Mouse (Mus musculus) cerebellum, postnatal 36 days (tissue): Measurements from ENCODE around the gene Phox2b.

Experiments used
- DNase-seq, 2 experiments: peaks; one replicate each; pipeline ENCODE4 v3.0.0; 2021 to 2022; ENCODE audit warnings: mixed read lengths in 2 of 2

Gene Phox2b

DNA sequence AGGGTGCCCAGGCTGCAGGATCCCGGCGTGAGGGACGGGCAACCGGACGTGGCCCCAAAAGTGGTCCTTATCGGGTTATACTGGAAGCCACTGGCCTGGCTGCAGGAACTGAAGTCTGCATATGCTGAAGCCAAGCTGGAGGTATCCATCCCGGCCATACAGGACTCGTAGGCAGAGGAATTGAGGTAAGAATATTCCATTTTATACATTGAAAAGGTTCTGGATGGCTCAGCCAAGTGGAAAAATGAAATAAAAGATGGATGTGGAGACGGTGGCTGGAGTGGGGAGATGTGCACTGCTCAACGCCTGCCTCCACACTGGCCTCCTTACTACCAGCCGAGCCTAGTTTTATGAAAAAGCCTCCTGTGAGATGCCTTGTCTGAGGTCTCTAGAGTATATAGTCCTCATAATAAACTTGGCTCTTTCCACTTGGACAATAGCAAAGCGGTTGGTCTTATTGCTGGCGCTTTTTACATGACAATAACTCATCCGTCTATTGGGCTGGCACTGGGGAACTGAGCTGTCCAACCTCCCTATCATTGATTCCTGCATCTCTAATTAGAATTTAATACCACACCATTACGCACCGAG lies at the start of gene Phox2b:
TSS of gene Phox2b (minus strand) at position 569 of the 591 bp plus-strand sequence.
- DNase-seq: peak in 1 of 2 experiments; percentile 5

- DNase-seq: no peak
Measured at GRCm38 (mm10) chr5:67142622-67143021, 43.5 kb upstream of the Phox2b start.

- no peak for DNase-seq
Measured at GRCm38 (mm10) chr5:67139052-67140015, 40.2 kb upstream of the Phox2b start.

- DNase-seq: no peak
Measured at GRCm38 (mm10) chr5:67138643-67139042, 39.5 kb upstream of the Phox2b start.

GRCm38 (mm10) chr5:67134698-67135097 lies 35.6 kb upstream of the Phox2b start:
- no peak for DNase-seq

- no peak for DNase-seq
Measured at GRCm38 (mm10) chr5:67131671-67132070, 32.6 kb upstream of the Phox2b start.

DNA sequence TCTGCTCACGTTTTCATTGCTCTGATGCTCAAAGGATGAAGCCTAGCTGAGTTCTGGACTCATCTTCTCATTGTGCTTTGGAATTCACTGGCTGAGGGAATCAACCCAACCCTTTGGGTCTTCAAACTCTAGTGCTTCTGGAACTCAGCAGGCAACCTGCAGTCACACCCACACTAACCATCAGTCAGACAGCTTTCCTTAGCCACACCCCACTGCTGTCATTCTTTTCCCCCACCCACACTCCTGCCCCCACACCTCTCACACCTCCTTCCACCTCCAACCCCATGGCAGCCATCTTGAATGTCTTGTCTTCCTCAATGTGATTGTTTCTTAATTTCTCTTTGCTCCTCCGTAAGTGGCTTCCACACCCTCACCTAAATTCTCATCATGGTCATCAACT lies 7.2 kb upstream of the Phox2b start:
- no peak for DNase-seq

GRCm38 (mm10) chr5:67103016-67103415 lies 3.9 kb upstream of the Phox2b start:
- DNase-seq: no peak

- no peak for DNase-seq
Measured at GRCm38 (mm10) chr5:67101793-67102600, 2.9 kb upstream of the Phox2b start.

GRCm38 (mm10) chr5:67101395-67101760 lies 2.3 kb upstream of the Phox2b start:
- DNase-seq: no peak

DNA sequence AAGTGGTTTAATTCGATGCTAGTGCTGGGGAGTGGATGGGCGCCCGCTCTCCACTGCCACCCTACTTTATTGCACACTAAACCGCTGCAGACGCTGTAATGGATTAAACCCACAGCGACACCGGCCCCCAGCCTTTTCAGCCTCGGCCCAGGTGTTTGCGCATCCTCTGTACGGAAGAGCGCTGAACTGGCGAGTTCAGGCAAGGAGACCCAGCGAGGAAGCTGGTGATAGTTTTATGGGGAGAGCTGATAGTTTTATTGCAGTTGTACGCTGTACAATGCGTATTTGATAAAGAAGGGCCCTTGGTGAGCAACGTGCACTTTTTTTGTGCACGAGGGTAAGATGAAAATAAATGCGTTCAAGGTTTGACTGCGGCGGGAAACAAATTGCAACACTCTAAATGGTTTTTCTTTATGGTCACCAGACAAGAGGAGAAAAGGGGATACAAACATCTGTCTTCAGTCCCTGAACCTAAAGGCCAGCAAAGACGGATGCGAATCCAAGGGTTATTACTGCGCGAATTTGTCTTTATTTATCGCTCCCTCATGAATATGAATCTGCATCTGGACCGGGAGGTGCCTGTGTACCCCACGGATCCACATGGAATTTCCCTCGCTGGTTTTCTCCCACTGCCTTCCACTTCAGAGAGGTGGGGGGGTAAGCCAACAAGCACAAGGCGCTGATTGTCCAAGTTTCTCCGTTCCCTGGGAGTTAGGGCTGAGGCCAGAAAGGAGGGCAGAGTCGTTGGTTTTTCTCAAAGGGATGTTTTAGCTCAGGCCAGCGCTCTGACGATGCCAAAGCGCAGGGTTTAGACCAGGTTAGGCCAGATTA lies 1.7 kb upstream of the Phox2b start:
- DNase-seq: no peak

- DNase-seq: peak in 1 of 2 experiments; percentile 23
Measured at GRCm38 (mm10) chr5:67099393-67100271, 531 bp upstream of the Phox2b start.

GRCm38 (mm10) chr5:67098051-67098732 lies 909 bp downstream of the Phox2b start:
- no peak for DNase-seq

- peak in 1 of 2 experiments; percentile 17 for DNase-seq
Measured at GRCm38 (mm10) chr5:67097106-67098050, 1.7 kb downstream of the Phox2b start.

DNA sequence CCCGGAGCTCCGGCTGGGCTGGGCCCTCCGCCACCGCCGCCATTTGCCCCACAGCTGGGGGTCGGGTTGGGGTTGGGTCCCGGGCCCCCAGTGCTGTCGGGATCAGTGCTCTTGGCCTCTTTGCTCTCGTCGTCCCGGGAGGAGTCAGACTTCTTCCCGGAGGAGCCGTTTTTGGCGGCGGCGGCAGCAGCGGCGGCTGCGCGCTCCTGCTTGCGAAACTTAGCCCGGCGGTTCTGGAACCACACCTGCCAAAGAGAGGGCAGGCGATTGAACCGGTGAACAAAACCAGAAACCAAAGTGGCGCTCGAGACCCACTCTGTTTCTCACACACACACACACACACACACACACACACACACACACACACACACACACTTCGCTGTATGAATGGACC lies 2.7 kb downstream of the Phox2b start:
- peak in 1 of 2 experiments; percentile 5 for DNase-seq

DNA sequence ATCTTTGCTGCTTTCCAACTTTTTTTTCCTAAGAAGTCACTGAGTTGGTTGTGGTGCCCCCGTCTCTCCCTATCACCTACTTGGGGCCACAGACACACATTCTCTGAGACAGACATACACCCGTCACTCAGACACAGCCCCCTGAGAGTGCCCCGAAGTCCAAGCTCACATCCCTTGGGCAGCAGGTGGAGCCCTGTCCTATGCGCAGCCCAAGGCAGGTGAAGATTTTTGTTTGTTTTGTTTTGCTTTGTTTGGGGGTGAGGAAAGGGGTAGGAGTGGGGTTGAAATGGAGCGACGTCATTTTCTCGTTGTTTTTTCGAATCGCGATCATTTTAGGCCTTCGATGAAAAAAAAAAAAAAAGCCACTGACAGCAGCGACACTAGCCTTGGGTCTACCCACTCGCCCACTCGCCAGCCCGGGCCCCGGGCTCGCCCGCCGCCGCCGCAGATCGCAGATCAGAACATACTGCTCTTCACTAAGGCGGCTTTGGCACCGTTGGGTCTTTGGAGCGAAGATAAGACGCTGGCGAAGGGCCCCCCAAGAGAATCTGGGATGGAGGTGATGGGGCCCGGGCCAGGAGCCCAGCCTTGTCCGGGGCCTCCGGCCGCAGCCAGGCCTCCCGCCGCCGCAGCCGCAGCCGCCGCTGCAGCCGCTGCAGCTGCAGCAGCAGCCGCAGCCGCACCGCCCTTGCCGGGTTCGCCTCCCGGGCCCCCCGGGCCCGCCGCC lies 3.3 kb downstream of the Phox2b start:
- no peak for DNase-seq

- no peak for DNase-seq
Measured at GRCm38 (mm10) chr5:67095153-67095552, 3.9 kb downstream of the Phox2b start.

- no peak for DNase-seq
Measured at GRCm38 (mm10) chr5:67093991-67094390, 5.1 kb downstream of the Phox2b start.

- DNase-seq: no peak
Measured at GRCm38 (mm10) chr5:67091766-67092165, 7.3 kb downstream of the Phox2b start.
